Comparison of ENCODE assay signal across 9 mouse cellular contexts in genomic region chr2:146258736-146259469, GRCm38 (mm10). TPM values are rescaled to one million over a fixed set of nuclear protein-coding genes. Genes with fewer than 3 reads are reported as not detected.
DNase-seq lines count a peak whose midpoint lies in the region; ATAC-seq lines count a peak whose summit lies in the region.
"Had no signal": no experiment of that assay in that cellular context is flagged by ENCODE, and none has a peak within 500 bp of the region (broad histone marks: within the 10 kb centered on the region; RNA-seq: fewer than 3 reads in every experiment).

No protein-coding gene starts in this region.

- WGBS in midbrain, embryonic 10.5 days, result 13% methylated on average over 10 of the region's 10 CpGs
- WGBS in kidney, embryonic 15.5 days, result 53% methylated on average over 10 of the region's 10 CpGs

- peaks cover 62% of the 10 kb centered on the region for H3K27me3 ChIP-seq in midbrain, embryonic 10.5 days (ENCODE audit: low read depth, poor library complexity, severe bottlenecking)
- H3K27me3 ChIP-seq in kidney, embryonic 15.5 days, result no peaks in the 10 kb centered on the region

- peak overlapping the region; percentile 64 for H3K27ac ChIP-seq in midbrain, embryonic 10.5 days (replicated peaks)
- H3K27ac ChIP-seq in kidney, embryonic 15.5 days, result no peak overlapping the region

- H3K9me3 ChIP-seq in midbrain, embryonic 10.5 days (replicated peaks), result no peaks in the 10 kb centered on the region
- H3K9me3 ChIP-seq in kidney, embryonic 15.5 days (replicated peaks), result no peaks in the 10 kb centered on the region

- no peak overlapping the region for H3K4me2 ChIP-seq in kidney, embryonic 15.5 days

- no peak overlapping the region for H3K9ac ChIP-seq in kidney, embryonic 15.5 days

- H3K4me1 ChIP-seq in midbrain, embryonic 10.5 days, result peaks cover 70% of the 10 kb centered on the region
- H3K4me1 ChIP-seq in kidney, embryonic 15.5 days, result peaks cover 3% of the 10 kb centered on the region; the same call in 1 of the 2 replicates

- DNase-seq in cerebellum, postnatal 25 days, result peak; percentile 29 to 34
- peak; percentile 48 for DNase-seq in embryo, embryonic 10 days (ENCODE audit: low spot score)
- DNase-seq in heart, postnatal 4 days, result peak; percentile 37
- peak; percentile 47 for DNase-seq in midbrain, embryonic 10.5 days (ENCODE audit: low spot score)
- DNase-seq in urinary bladder, postnatal 14 days (ENCODE audit: low spot score), result no peak

- no peak overlapping the region for H3K4me3 ChIP-seq in midbrain, embryonic 10.5 days
- no peak overlapping the region for H3K4me3 ChIP-seq in kidney, embryonic 15.5 days (replicated peaks)

- ATAC-seq in cerebellum, adult (ENCODE audit: insufficient number of reproducible peaks, low FRiP score, low TSS enrichment), result no peak
- no peak for ATAC-seq in kidney, embryonic 15.5 days (replicated peaks; ENCODE audit: low FRiP score)
- ATAC-seq in erythroid progenitor cell, adult 5-6 weeks (replicated peaks; ENCODE audit: low FRiP score, poor library complexity, severe bottlenecking), result no peak

- no peaks in the 10 kb centered on the region for H3K36me3 ChIP-seq in midbrain, embryonic 10.5 days
- H3K36me3 ChIP-seq in kidney, embryonic 15.5 days, result no peaks in the 10 kb centered on the region

RNA-seq across cellular contexts. Expression of gene Insm1, which starts 37.2 kb away (rescaled TPM):
- total RNA-seq in heart, postnatal 4 days (2021), result not detected
- 3.0 and 4.7 TPM in 2 replicates for polyA plus RNA-seq in midbrain, embryonic 10.5 days (2016; fragmentation: Nextera tagmentation; extraction: Ambion mirVana)
- 0.05 and 0.16 TPM in 2 replicates for polyA plus RNA-seq in kidney, embryonic 15.5 days (2015; fragmentation: Nextera tagmentation; extraction: Ambion mirVana)
- total RNA-seq in erythroid progenitor cell, adult 5-6 weeks (2015; ENCODE audit: low replicate concordance), result 1.3 TPM in 1 of 2 replicates, not detected in the other
- total RNA-seq in erythroid progenitor cell, adult 5-6 weeks (2017; ENCODE audit: low replicate concordance), result not detected in 2 replicates
- polyA plus RNA-seq: C2C12 had no signal
